Mouse (Mus musculus): Measurements from ENCODE around the gene Msh2.

The Msh2 gene

GRCm38 (mm10) chr17:87700101-87700500, 28.0 kb downstream of the Msh2 start:
- DNase-seq (ENCODE audit: low spot score in 2 of 2), result no peak

- no peak for DNase-seq (ENCODE audit: low spot score in 2 of 2)
Measured at GRCm38 (mm10) chr17:87724727-87725126, 52.6 kb downstream of the Msh2 start.

GRCm38 (mm10) chr17:87726489-87727356, 54.6 kb downstream of the Msh2 start:
- DNase-seq (ENCODE audit: low spot score in 2 of 2), result peak; percentile 29 to 66

GRCm38 (mm10) chr17:87731962-87732361, 59.8 kb downstream of the Msh2 start:
- no peak for DNase-seq (ENCODE audit: low spot score in 2 of 2)

GRCm38 (mm10) chr17:87734471-87734870, 62.3 kb downstream of the Msh2 start:
- DNase-seq (ENCODE audit: low spot score in 2 of 2), result no peak

- no peak for DNase-seq (ENCODE audit: low spot score in 2 of 2)
Measured at GRCm38 (mm10) chr17:87737144-87737543, 65.0 kb downstream of the Msh2 start.

- no peak for DNase-seq (ENCODE audit: low spot score in 2 of 2)
Measured at GRCm38 (mm10) chr17:87739835-87740234, 67.7 kb downstream of the Msh2 start.

- peak; percentile 76 to 84 for DNase-seq (ENCODE audit: low spot score in 2 of 2)
Measured at GRCm38 (mm10) chr17:87744985-87745925, 73.1 kb downstream of the Msh2 start.

- DNase-seq (ENCODE audit: low spot score in 2 of 2), result peak; percentile 69 to 75
Measured at GRCm38 (mm10) chr17:87745926-87746888, 74.1 kb downstream of the Msh2 start.

GRCm38 (mm10) chr17:87760315-87760714, 88.2 kb downstream of the Msh2 start:
- DNase-seq (ENCODE audit: low spot score in 2 of 2), result no peak

GRCm38 (mm10) chr17:87763146-87763545, 91.0 kb downstream of the Msh2 start:
- no peak for DNase-seq (ENCODE audit: low spot score in 2 of 2)

- DNase-seq (ENCODE audit: low spot score in 2 of 2), result no peak
Measured at GRCm38 (mm10) chr17:87765031-87765430, 92.9 kb downstream of the Msh2 start.

- no peak for DNase-seq (ENCODE audit: low spot score in 2 of 2)
Measured at GRCm38 (mm10) chr17:87766888-87767287, 94.8 kb downstream of the Msh2 start.

GRCm38 (mm10) chr17:87770766-87771165, 98.6 kb downstream of the Msh2 start:
- no peak for DNase-seq (ENCODE audit: low spot score in 2 of 2)

- no peak for DNase-seq (ENCODE audit: low spot score in 2 of 2)
Measured at GRCm38 (mm10) chr17:87773175-87773574, 101.0 kb downstream of the Msh2 start.
